Mouse (Mus musculus) T-helper 17 cell (primary cell): ENCODE results near the gene Vipas39.

Experiments used
- in situ Hi-C, 2 experiments: fragments of 300-600 bp; cut with MboI, MseI; formaldehyde crosslinking; loops; 1 replicate in 1 of 2; 2 replicates in 1 of 2; pipeline ENCODE4 v1.15.1; 2025; ENCODE audit warnings: high pct_unique_total_duplicates in 2 of 2

Vipas39 gene

DNA sequence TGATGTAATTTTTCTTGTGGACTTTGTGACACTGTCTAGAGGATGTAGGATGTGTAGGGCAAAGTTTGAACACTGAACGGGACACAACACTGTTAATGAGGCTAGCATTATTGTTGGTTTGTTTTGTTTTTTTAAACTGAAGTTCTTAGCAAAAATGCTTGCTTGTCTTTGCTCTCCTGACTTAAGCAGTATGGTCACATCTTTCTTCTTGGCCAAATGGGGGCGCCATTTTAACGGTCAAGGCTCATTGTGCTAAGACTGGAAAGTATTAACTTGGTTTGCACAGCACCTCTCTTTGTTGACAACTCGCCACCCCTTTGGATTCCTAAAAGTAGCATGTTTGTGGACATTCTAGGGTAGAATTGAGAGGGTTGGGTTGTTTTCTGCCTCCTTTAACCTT lies 1.6 kb upstream of the Vipas39 start:
- in situ Hi-C loops, result loop anchor here in 1 of 2 experiments (5.0 kb wide), 1 partner anchor 115 kb away; no protein-coding TSS in a partner anchor

DNA sequence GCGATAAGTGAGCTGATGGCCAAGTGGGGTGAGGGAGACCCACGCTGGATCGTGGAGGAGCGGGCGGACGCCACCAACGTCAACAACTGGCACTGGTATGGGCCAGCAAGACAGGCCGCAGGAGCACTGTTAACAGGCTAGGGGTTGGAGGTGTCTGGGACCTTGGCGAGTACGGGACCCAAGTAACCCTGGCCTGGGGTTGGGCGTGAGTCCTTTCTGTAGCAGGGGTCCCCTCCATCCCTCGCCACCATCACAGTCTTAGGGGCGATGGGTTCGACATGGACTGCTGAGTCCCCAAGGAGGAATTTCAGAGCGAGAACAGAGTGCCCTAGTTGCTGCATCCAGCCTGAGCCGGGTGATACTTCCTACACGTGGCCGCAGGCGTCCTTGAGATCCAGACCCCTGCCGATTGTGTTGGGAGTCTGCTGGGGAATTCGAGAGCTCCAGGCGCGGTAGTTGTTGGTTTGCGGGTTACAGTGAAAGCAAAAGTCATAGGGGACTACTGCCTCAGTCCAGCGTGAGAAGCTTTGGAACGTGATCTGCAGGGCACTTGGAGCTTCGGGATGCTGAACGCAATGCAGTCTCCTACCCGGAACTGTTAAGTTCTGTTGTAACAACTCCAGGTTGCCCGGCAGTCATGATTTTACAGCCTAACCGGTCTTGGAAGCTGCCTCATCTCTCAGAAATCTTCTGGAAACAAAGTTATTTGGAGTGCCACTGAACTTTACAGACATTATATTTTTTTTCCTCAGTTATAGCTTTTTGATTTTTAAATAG lies 959 bp upstream of the Vipas39 start:
- in situ Hi-C loops, result loop anchor here in 1 of 2 experiments (5.0 kb wide), 1 partner anchor 115 kb away; no protein-coding TSS in a partner anchor

DNA sequence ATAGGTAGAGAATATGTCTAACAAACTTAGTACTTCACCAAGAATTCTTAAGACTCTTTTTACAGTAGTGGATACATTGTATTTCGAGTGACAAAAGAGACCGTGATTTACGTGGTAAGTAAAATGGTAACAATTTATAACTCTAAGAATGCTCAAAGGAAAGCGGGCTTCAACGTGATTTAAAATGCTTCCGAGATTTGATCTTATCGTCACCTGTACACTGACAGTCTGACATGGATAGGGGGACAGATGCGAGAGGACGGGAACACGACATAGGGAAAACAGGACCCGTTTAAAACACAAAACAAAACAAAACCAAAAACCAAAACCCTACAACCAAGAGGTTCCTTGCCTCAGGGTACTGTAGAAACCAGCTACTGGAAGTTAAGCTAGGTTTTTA lies 612 bp downstream of the Vipas39 start:
- in situ Hi-C loops, result loop anchor here in 1 of 2 experiments (5.0 kb wide), 1 partner anchor 117 kb away; no protein-coding TSS in a partner anchor

DNA sequence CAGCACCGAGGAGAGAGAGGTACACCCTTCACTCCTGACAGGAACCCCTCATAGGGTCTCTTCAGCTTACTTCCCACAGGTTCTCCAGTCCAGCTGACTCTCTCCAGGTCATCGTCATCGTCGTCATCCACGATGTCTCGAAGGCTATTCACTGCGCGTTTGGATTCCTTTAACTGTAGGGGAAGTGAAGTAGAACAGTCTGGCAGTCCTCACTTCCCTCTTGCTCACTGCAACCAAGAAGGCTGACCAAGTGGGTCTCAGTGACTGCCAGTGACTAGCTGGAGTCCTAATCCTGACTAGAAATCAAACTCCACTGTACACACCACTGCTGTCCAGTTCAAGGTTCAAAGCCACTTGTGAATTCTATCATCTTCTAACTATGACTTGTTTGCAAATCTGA lies 5.5 kb downstream of the Vipas39 start:
- in situ Hi-C loops, result no loop called here

DNA sequence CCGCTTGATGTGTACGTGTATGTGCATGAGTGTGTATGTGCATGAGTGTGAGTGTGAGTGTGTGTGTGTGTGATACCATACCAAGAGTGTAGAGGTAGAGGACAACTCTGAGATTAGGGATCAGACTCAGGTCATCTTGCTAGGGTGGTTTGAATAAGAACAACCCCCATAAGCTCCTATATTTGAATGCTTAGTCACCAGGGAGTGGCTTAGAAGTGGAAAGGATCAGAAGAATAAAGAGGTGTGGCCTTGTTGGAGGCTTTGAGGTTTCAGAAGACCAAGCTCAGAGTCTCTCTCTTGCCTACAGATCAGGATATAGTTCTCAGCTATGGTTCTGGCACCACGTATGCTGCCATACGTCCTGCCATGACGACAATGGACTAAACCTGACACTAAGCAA lies 9.4 kb downstream of the Vipas39 start:
- in situ Hi-C loops, result loop anchor here in 1 of 2 experiments (10.0 kb wide), 1 partner anchor 1112 kb away; no protein-coding TSS in a partner anchor

DNA sequence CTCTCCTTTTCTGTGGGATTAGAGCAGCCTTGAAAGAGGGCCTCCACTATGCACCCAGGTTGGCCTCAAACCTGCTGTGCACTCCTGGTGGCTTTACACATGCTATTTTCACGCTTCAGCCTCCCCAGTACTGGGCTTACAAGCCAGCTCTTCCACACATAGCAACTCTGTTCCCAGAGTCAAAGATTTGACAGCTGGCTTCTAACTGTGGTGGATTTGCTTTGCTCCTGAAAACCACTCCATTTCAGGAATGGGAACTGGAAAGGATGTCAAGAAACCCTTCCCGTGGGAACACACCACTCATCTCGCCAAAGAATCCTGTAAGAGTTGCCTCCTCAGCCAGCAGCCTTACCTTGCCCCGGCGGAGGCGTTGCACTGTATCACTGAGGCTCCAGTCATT lies 12.2 kb downstream of the Vipas39 start:
- in situ Hi-C loops, result loop anchor here in 1 of 2 experiments (10.0 kb wide), 1 partner anchor 1109 kb away; no protein-coding TSS in a partner anchor

DNA sequence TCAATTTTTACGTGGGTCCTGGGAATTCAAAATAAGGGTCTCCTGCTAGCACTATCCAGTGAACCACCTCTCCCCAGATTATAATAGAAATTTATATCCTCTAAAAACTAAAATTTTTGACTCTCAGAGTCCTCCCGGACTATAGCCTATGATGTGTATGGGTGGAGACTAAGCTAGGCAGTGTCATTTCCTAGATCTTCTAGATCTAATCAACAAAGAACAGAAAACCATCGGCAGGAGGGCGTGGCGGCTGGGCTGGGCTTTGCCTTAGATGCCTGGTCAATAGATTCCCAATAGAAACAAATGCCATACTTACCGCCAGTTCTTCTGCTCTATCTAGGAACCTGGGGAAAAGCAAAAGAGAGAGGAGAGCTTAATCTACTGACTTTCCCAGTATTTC lies 15.9 kb downstream of the Vipas39 start:
- in situ Hi-C loops, result loop anchor here in 1 of 2 experiments (10.0 kb wide), 1 partner anchor 1105 kb away; no protein-coding TSS in a partner anchor

DNA sequence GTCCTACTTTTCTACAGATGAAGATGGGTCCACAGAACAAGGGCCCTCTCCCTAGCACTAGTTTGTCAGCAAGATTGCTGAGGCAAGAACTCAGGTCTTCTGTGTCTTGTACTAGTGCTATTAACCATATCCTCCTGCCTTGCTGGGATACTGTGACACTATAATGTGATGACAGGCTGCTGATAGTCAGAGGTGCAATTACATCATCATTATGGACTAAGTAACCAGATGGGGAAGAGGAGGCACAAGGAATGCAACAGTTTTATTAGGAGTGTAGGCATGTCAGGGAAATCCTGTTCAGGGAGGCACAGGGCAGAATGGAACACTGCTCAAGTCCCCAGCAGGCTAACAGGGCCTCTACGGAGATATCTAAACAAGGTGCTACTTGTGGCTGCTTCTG lies 27.4 kb downstream of the Vipas39 start, which contains the start of gene Noxred1:
Noxred1 (minus strand) TSS at position 101 of the 400 bp plus-strand sequence.
- in situ Hi-C loops, result no loop called here

DNA sequence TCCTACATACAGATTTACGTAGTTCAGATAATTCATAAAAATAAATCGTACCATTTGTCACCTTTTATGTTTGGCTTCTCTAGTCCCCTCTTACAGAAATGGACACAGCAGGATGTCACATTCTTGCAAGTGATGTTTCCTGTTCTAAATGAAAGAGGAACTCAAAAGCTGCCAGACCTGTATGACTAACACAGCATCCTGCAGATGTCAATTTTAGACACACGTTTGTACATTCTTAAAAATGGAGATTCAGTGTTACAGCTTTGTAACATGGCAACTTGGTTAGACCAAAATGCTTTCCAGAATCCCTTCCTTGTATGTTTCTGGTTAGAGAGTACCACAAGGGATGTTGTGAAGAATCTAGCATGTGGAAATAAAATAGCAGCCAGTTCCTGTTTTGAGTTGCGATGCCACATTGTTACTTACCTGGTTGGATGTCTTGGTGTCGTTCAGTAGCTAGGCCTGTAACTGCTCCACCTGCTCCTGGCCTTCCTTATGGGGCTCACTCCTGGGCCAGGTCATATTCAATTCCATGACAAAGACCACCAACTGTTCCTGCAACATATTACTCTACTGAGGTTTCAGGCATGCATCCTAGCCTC lies 29.1 kb downstream of the Vipas39 start:
- in situ Hi-C loops, result no loop called here

DNA sequence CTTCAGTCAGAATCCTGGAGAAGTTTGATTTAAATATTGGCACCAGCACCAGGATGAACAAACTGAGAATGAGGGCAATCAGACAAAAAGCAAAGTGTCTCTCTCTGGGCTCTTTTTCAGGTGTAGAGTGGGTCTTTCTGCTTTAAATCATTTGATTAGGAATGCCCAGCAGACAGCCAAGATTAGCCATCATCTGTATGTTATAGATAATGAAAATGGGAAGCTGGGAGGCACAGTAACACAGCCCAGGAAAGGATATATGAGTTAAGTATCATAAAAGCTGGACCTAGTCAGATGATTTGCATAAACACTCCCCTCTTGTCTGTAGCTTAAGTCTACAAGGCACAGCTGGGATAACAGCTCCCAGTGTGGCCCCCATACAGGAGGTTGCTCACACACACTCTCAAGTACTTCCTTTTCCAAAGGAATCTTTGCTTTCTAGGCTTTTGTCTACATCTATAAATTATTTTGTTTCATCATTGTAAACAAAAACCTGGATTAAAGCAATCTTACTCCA lies 35.6 kb downstream of the Vipas39 start:
- in situ Hi-C loops, result no loop called here

DNA sequence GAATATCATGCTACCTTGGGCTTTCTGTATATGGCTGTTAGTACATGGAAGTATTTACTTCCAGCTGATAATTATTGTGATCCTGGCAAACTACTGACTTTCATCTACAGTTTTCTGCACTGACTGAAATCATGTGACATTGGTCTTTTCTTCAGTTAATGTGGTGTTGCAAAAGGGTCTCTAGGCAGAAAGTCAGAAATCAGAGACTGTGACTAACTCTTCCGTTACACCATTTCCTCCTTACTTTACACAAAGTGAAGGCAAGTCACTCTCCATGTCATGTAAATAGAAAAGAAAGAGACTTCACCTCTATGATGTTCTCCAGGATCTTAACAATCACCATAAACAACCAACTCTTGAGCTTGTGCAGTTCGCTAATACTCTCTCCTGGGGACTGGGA lies 36.4 kb downstream of the Vipas39 start:
- in situ Hi-C loops, result no loop called here

DNA sequence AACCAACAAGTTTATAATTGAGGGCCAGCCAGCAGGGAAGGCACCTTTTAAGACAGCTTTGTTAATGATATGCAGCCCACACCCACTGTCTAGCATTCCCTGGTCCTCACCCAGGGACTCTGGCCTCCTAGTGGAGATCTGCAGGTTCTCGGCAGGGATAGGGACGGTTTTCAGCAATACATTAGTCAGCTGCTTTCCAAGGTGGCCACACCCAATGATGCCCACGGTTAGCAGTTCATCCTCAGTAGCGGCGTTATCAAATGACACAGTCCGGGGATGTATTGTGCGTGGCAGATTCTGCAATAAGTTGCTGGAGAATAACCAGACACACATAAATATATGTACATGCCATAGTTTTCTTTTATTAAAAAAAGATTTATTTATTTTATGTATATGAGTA lies 39.3 kb downstream of the Vipas39 start:
- in situ Hi-C loops, result no loop called here

DNA sequence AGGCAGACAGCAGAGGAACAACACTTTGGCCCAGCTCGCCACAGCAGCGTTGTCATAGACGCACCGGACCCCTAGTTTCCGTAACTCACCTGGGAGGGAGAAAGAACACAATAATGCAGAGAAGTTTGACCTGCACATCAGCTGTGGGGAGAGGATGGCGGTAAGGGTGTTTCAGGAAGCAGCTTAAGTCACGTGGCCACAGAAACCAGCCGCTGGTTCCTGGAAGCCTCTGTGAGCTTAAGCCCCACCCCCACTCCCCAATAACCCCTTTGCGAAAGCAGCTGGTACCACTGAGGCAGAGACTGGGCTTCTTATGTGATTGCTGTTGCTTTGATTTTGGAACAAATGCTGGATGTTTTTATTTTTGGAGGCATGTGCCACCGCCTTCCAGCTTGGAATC lies 41.1 kb downstream of the Vipas39 start:
- in situ Hi-C loops, result no loop called here

DNA sequence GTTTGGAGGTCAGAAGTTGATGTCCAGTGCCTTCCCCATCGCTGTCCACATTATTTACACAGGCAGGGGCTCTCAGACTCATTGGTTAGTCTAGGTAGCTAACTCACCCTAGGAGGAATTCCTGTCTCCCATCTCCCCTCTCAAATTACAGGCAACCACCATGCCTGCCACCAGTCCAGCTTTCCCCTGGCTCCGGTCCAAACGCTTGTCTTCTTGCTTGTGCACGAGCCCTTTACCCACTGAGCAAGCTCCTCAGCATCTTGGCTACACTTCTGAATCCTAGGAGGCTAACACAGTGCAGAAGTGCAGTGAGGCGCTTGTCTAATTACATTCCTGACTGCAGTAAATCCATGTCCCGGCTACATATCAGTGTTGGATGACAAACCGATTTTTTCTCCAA lies 46.7 kb downstream of the Vipas39 start:
- in situ Hi-C loops, result no loop called here

DNA sequence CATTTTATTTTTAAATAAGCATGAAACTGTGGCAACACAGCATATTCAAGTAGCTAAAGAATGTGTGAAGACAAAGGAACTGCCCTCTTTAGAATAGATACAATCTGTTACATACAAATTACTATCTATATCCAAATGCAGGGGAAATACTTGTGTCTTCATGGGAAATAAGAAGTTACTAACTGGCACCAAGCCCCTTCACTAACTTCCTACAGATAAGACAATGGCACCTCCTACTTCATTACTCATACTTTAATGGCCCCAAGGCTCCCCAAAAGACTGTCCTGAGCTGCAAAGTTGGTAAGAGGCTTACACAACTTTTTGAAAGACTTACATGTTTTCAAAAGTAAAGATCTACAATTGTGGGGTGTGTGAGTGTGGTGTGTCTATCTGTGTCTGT lies 48.5 kb downstream of the Vipas39 start:
- in situ Hi-C loops, result no loop called here

DNA sequence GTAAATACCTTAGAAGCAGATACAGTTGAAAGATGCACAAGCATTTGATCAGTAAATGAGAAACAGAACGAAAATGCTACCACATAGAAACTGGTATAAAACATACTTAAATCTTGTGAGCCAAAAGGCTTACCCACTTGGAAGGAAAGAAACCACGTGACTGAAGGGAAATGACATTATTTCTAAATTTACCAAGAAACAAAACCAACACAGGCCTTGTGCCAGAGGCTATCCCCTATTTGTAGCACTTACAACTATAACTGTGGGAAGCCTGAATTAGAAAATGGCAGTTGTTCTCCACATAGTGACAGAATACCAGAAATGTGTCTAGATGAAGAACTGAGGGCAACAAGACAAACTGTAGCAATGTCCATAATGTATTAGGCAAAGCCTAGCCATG lies 50.0 kb downstream of the Vipas39 start:
- in situ Hi-C loops, result no loop called here

DNA sequence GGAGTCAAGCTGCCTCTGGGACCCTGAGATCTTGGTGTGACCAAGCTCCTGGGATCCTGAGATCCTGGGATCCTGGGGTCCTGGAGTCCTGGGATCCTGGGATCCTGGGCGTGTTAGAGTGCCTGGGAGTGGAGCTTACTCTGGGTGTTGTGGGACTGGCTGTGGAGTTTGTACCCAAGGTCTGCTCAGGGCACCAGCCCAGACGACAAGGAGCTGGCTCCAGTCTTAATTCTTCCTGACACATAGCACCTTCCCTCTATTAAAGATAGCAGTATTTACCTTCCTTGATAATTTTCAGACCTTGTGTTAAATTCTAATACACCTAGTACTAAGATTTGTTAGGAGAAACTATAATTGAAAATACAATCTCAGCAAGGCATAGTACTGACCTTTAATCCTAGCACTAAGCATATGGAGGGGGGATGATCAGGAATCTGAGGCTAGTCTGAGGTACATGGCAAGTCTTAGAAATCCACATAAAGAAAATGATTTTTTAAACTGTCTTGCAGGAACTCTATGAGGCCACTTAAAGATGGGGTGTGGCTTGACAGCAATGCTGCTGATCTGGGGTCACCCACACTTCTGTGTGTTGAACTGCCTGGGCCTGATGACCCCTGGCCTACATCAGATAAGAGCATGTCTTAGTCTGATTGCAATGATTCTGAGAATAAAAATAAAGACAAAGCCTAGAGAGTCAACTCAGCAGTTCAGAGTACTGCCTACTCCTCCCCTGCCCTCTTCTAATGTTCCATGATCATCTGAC lies 53.0 kb downstream of the Vipas39 start:
- in situ Hi-C loops, result no loop called here

DNA sequence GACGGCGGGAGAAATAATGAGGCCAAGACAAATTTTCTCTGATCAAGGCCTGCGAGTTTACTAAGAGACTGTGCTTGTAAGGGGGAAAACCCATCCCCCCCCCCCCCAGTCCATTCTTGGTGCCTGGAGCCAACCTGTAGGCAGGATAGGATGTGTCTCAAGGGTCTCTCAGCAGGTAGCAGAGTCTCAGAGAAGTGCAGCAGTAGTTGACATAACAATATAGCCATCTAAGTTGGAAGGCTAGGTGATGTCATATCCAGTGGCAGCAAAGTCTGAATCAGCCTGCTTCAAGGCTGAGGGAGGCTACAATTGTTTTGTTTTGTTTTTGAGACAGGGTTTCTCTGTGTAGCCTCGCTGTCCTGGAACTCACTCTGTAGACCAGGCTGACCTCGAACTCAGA lies 60.3 kb downstream of the Vipas39 start:
- in situ Hi-C loops, result loop anchor here in 1 of 2 experiments (5.0 to 10.0 kb wide), 2 partner anchors 1213 to 1791 kb away; no protein-coding TSS in a partner anchor

DNA sequence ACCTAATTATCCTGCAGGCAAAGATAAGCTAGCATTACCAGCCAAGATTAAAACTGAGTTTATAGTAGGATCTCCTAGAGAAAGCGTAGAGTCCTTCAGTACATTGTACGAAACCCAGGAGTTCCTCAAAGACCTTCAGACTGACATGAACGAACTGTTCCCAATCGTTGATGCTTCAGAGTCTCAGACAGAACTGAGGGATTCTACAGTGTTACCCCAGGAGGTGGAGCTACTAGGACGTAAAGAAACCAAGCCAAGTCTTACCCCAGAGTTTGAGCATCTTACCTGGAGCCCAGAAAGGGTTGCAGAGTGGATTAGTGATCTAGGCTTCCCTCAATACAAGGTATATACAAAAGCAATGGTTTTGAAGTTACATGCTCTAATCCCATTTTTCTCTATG lies 64.4 kb downstream of the Vipas39 start:
- in situ Hi-C loops, result loop anchor here (5.0 to 10.0 kb wide), 2 partner anchors 34 to 1787 kb away; no protein-coding TSS in a partner anchor

DNA sequence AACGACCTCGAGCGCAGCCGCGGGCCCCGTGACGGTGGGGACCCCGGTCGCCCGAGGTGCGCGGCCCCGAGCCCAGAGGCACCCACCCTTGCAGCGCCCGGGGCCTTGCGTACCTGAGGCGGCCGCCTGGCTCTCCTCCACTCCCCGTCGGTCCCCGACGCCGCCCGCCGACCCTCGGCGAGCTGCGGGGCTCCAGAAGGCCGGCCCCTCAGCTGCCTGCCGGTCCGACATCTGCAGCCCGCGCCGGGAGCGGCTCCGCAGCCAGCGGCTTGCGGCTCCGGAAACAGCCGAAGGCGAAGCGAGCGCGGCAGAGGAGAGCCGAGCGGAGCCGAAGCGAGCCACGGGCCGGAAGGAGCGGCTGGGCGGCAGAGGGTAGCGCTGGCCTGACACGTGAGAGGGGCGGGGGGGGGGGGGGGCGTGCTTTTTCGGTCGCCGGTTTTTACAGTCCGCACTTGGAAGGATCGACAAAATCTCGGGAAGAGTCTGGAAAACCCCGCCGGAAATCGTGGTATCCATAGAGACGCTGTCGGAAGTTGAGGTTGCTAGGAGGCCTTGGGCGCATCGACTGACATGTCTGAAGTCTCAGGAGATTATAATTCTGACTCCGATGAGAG lies 66.0 kb downstream of the Vipas39 start, which contains the start of gene Tmed8:
Tmed8 (minus strand) TSS at position 482 of the 614 bp plus-strand sequence.
- in situ Hi-C loops, result loop anchor here (5.0 to 10.0 kb wide), 2 partner anchors 33 to 1785 kb away; no protein-coding TSS in a partner anchor
